Mouse (Mus musculus) cerebellum, adult (tissue): Measurements from ENCODE around the gene Ticam1.

Source experiments
- ATAC-seq: cut with Nextera tagmentation; 2 replicates; pipeline ENCODE4 v1.9.2; 2017; ENCODE audit warnings: mild to moderate bottlenecking, moderate library complexity, mixed read lengths; ENCODE audit not compliant: insufficient number of reproducible peaks, low FRiP score, low TSS enrichment

The Ticam1 gene

GRCm38 (mm10) chr17:56276643-56277566, at the start of gene Ticam1:
Ticam1 (minus strand) TSS chr17:56276786.
- peak; percentile 63 for ATAC-seq

- peak; percentile 99 for ATAC-seq
These were observed 49.0 kb upstream of the Ticam1 start, which contains the start of gene Kdm4b for GRCm38 (mm10) chr17:56325450-56326152. Kdm4b (plus strand) TSS chr17:56326062.

GRCm38 (mm10) chr17:56324419-56324818, 47.8 kb upstream of the Ticam1 start:
- ATAC-seq, result no peak

- no peak for ATAC-seq
These were observed 32.8 kb upstream of the Ticam1 start for GRCm38 (mm10) chr17:56309191-56309945.

GRCm38 (mm10) chr17:56308088-56308487, 31.5 kb upstream of the Ticam1 start:
- ATAC-seq, result no peak

- ATAC-seq, result no peak
These were observed 29.2 kb upstream of the Ticam1 start for GRCm38 (mm10) chr17:56305826-56306225.

- no peak for ATAC-seq
These were observed 28.6 kb upstream of the Ticam1 start for GRCm38 (mm10) chr17:56305156-56305555.

- ATAC-seq, result no peak
These were observed 28.1 kb upstream of the Ticam1 start for GRCm38 (mm10) chr17:56304718-56305117.

GRCm38 (mm10) chr17:56303847-56304586, 27.4 kb upstream of the Ticam1 start:
- ATAC-seq, result peak; percentile 96

GRCm38 (mm10) chr17:56303160-56303846, 26.7 kb upstream of the Ticam1 start, which contains the start of gene Uhrf1:
Uhrf1 (plus strand) TSS chr17:56303321.
- ATAC-seq, result no peak

GRCm38 (mm10) chr17:56302363-56302996, 25.9 kb upstream of the Ticam1 start:
- ATAC-seq, result no peak

- ATAC-seq, result no peak
These were observed 23.6 kb upstream of the Ticam1 start, which contains the start of gene Arrdc5 for GRCm38 (mm10) chr17:56300186-56300585. Arrdc5 (minus strand) TSS chr17:56300286.

- ATAC-seq, result no peak
These were observed 21.7 kb upstream of the Ticam1 start for GRCm38 (mm10) chr17:56298238-56298637.

- no peak for ATAC-seq
These were observed 19.6 kb upstream of the Ticam1 start for GRCm38 (mm10) chr17:56296201-56296600.

- no peak for ATAC-seq
These were observed 17.7 kb upstream of the Ticam1 start for GRCm38 (mm10) chr17:56294241-56294640.

- no peak for ATAC-seq
These were observed 16.7 kb upstream of the Ticam1 start for GRCm38 (mm10) chr17:56293291-56293690.

GRCm38 (mm10) chr17:56292531-56293222, 16.1 kb upstream of the Ticam1 start, which contains the start of gene Plin3:
Plin3 (minus strand) TSS chr17:56292873.
- no peak for ATAC-seq
